Mouse (Mus musculus) bone marrow, adult 2 months (tissue): ENCODE results near the gene Gm6096.

Experiments
- CTCF ChIP-seq: fragments of 200-500 bp; IDR thresholded peaks from 2 replicates; pipeline ENCODE4 v1.5.1; 2011; ENCODE audit warnings: low read length, control low read depth; ENCODE audit not compliant: control insufficient read depth, insufficient read depth
- POLR2A ChIP-seq: fragments of 200-500 bp; IDR thresholded peaks from 2 replicates; pipeline ENCODE4 v1.6.1; 2011; ENCODE audit warnings: low read depth, mild to moderate bottlenecking, control low read depth, low read length, borderline replicate concordance; ENCODE audit not compliant: control insufficient read depth

DNA sequence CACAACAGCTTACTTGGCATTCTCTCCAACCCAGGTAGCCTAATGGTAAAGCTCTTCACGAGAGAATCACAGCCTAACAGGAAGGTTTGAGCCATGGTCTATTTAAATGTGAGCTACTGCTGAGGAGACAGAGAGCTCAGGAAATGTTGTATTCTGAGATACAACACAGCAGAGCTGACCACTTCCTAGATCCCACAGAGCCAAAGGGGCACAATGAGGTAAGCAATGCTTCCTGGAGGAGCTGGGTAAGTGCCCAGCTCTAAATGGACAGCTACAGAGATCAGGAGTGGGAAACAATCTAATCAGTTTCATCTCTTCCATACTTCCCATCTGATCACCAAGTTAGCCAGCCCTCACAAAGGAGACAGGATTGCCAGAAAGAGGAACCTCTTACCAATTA, 40.4 kb downstream of the Gm6096 start:
- no peak for TF ChIP-seq POLR2A
- no peak for TF ChIP-seq CTCF
